Mouse (Mus musculus): ENCODE measurements around the gene Gpx5. TPM values are rescaled to one million over a fixed set of nuclear protein-coding genes. Genes with fewer than 3 reads are reported as not detected.
A peak's percentile ranks its signal among the peaks of the same experiment; 100 is the strongest.

The Gpx5 gene
- polyA plus RNA-seq, 1 experiment = not detected

GRCm38 (mm10) chr13:21242408-21243125 is 50.0 kb downstream of the Gpx5 start:
- 18% methylated on average over 16 of the region's 16 CpGs for WGBS
- no peaks in the 10 kb centered on the region for H3K27me3 ChIP-seq (ENCODE audit: control insufficient read depth, insufficient read depth, low read length)
- no peak overlapping the region for H3K4me3 ChIP-seq (replicated peaks; ENCODE audit: insufficient read depth, low read depth, low read length)
- no peak overlapping the region for H3K27ac ChIP-seq (ENCODE audit: insufficient read depth, low read length)
- TF ChIP-seq POLR2A (IDR thresholded peaks at IDR 0.05; ENCODE audit: borderline replicate concordance, insufficient read depth, low read length) = no peak
- H3K4me1 ChIP-seq (ENCODE audit: control insufficient read depth, insufficient read depth, low read length) = no peaks in the 10 kb centered on the region
- no peak for DNase-seq

GRCm38 (mm10) chr13:21240788-21241187 is 51.7 kb downstream of the Gpx5 start:
- TF ChIP-seq POLR2A (IDR thresholded peaks at IDR 0.05; ENCODE audit: borderline replicate concordance, insufficient read depth, low read length) = no peak
- no peak for TF ChIP-seq CTCF (IDR thresholded peaks at IDR 0.05; ENCODE audit: borderline replicate concordance, insufficient read depth, low read depth, low read length)
- H3K4me3 ChIP-seq (replicated peaks; ENCODE audit: insufficient read depth, low read depth, low read length) = no peak overlapping the region
- 32% methylated on average over 7 of the region's 7 CpGs for WGBS

GRCm38 (mm10) chr13:21237161-21237560 is 55.4 kb downstream of the Gpx5 start:
- H3K4me1 ChIP-seq (ENCODE audit: control insufficient read depth, insufficient read depth, low read length) = no peaks in the 10 kb centered on the region
- no peak overlapping the region for H3K27ac ChIP-seq (ENCODE audit: insufficient read depth, low read length)
- H3K27me3 ChIP-seq (ENCODE audit: control insufficient read depth, insufficient read depth, low read length) = no peaks in the 10 kb centered on the region
- no peak for TF ChIP-seq POLR2A (IDR thresholded peaks at IDR 0.05; ENCODE audit: borderline replicate concordance, insufficient read depth, low read length)
- TF ChIP-seq CTCF (IDR thresholded peaks at IDR 0.05; ENCODE audit: borderline replicate concordance, insufficient read depth, low read depth, low read length) = no peak
- WGBS = 89% methylated on average over 6 of the region's 6 CpGs
- no peak overlapping the region for H3K4me3 ChIP-seq (replicated peaks; ENCODE audit: insufficient read depth, low read depth, low read length)
- DNase-seq = no peak

More at GRCm38 (mm10) chr13:21240788-21241187, 51.7 kb downstream of the Gpx5 start:
- Histone ChIP-seq H3K27me3 (ENCODE audit: control insufficient read depth, insufficient read depth, low read length) (no peaks in the 10 kb centered on the region), H3K4me1 (ENCODE audit: control insufficient read depth, insufficient read depth, low read length) (no peaks in the 10 kb centered on the region), H3K27ac (ENCODE audit: insufficient read depth, low read length) (no peak overlapping the region)
- DNase-seq = peak in 1 of 2 experiments; percentile 13

- TF ChIP-seq POLR2A (IDR thresholded peaks at IDR 0.05; ENCODE audit: borderline replicate concordance, insufficient read depth, low read length) = no peak
- no peak for TF ChIP-seq CTCF (IDR thresholded peaks at IDR 0.05; ENCODE audit: borderline replicate concordance, insufficient read depth, low read depth, low read length)
- WGBS = 86% methylated on average over 2 of the region's 2 CpGs
These were observed 55.8 kb downstream of the Gpx5 start for GRCm38 (mm10) chr13:21236714-21237113.

More at GRCm38 (mm10) chr13:21236714-21237113, 55.8 kb downstream of the Gpx5 start:
- Histone ChIP-seq H3K4me3 (replicated peaks; ENCODE audit: insufficient read depth, low read depth, low read length) (no peak overlapping the region), H3K27me3 (ENCODE audit: control insufficient read depth, insufficient read depth, low read length) (no peaks in the 10 kb centered on the region), H3K4me1 (ENCODE audit: control insufficient read depth, insufficient read depth, low read length) (no peaks in the 10 kb centered on the region), H3K27ac (ENCODE audit: insufficient read depth, low read length) (no peak overlapping the region)
- no peak for DNase-seq

Other genes with a start within 250 kb of the Gpx5 start
- gene Olfr1370, start 217.8 kb downstream of the Gpx5 start, polyA plus RNA-seq (2012; rRNA removed) = not detected in 2 replicates
- gene Olfr1369-ps1, start 181.2 kb downstream of the Gpx5 start, polyA plus RNA-seq (2012; rRNA removed) = not detected in 2 replicates
- not detected in 2 replicates for gene Olfr263, start 163.1 kb downstream of the Gpx5 start, polyA plus RNA-seq (2012; rRNA removed)
- not detected in 2 replicates for gene Olfr1368, start 146.9 kb downstream of the Gpx5 start, polyA plus RNA-seq (2012; rRNA removed)
- 27.0 and 28.9 TPM in 2 replicates for gene Trim27, start 113.3 kb downstream of the Gpx5 start, polyA plus RNA-seq (2012; rRNA removed)
- gene Gpx6, start 19.4 kb upstream of the Gpx5 start, polyA plus RNA-seq (2012; rRNA removed) = 0.25 and 0.33 TPM in 2 replicates
- gene Olfr1367, start 54.2 kb upstream of the Gpx5 start, polyA plus RNA-seq (2012; rRNA removed) = not detected in 2 replicates
- gene Zscan12, start 70.1 kb upstream of the Gpx5 start, polyA plus RNA-seq (2012; rRNA removed) = 6.5 and 6.7 TPM in 2 replicates
- 45.0 and 47.4 TPM in 2 replicates for gene Zkscan3, start 110.0 kb upstream of the Gpx5 start, polyA plus RNA-seq (2012; rRNA removed)
- 2.6 and 2.7 TPM in 2 replicates for gene Pgbd1, start 148.3 kb upstream of the Gpx5 start, polyA plus RNA-seq (2012; rRNA removed)
- gene Zscan26, start 161.0 kb upstream of the Gpx5 start, polyA plus RNA-seq (2012; rRNA removed) = 69.3 and 71.9 TPM in 2 replicates
- 0.44 and 0.54 TPM in 2 replicates for gene Nkapl, start 175.8 kb upstream of the Gpx5 start, polyA plus RNA-seq (2012; rRNA removed)
- gene Zkscan4, start 186.2 kb upstream of the Gpx5 start, polyA plus RNA-seq (2012; rRNA removed) = 3.6 and 4.2 TPM in 2 replicates
- not detected in 2 replicates for gene Gm10065, start 186.7 kb upstream of the Gpx5 start, polyA plus RNA-seq (2012; rRNA removed)
- 1.5 and 1.8 TPM in 2 replicates for gene AK157302, start 202.5 kb upstream of the Gpx5 start, polyA plus RNA-seq (2012; rRNA removed)
- 28.3 and 29.8 TPM in 2 replicates for gene Gm11273, start 208.7 kb upstream of the Gpx5 start, polyA plus RNA-seq (2012; rRNA removed)
- 7.5 and 9.8 TPM in 2 replicates for gene Zkscan8, start 238.4 kb upstream of the Gpx5 start, polyA plus RNA-seq (2012; rRNA removed)